Mouse (Mus musculus) gonadal fat pad, adult 2 months (tissue): ENCODE data around the gene Gm20388. TPM values are rescaled to one million over a fixed set of nuclear protein-coding genes. Genes with fewer than 3 reads are reported as not detected.
A peak's percentile ranks its signal among the peaks of the same experiment; 100 is the strongest.

Experiments
- DNase-seq: peaks from one replicate; pipeline ENCODE4 v3.0.0-alpha.2; 2012; ENCODE audit warnings: low read depth
- polyA plus RNA-seq: library from polyadenylated mRNA; depleted of rRNA; stranded (reverse); fragments of >200 nt; gene quantifications from 2 replicates; pipeline ENCODE4 v1.2.3, GENCODE M21; 2012

Gm20388 gene
- polyA plus RNA-seq, 1 experiment: 119 TPM

DNA sequence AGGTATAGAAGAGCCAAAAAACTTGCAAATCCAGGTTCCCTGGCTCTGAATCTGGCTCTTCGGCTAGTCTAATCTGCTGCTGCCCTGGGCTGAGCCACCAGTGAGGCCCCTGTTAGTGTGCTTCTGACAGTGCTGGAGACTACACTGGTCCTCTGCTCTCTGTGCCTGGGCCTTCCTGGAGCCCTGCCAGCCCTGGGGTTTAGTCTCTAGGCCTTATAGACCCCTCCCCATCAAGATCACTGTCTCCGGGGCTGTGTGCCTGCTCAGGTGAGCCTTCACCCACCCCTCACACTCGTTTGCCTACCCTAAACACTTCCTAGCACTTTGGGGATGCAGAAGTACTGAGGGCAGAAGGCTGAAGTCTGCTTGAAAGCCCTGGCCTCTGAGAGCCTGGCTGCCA, 208.8 kb downstream of the Gm20388 start:
- no peak for DNase-seq

GRCm38 (mm10) chr8:120119931-120120330, 209.3 kb downstream of the Gm20388 start:
- DNase-seq: no peak

DNA sequence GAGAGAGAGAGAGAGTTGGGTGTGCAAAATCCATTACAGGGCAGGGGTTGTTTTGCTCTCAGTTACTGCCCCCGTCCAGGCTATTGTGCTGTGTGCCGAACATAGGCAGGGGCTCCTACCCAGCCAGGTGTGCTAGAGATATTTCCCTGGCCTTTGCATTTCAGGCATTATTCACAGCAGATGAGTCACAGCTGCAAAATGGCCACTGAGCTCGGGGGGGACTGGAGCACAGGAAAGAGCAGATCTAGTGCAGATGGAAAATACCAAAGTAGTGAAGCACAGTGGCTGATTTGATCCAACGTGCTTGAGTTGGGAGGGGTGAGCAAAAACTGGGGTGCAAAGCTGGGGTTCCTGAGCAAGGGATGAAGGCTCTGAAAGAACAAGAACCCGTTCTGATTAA, 210.3 kb downstream of the Gm20388 start:
- DNase-seq: no peak

- no peak for DNase-seq
These were observed 213.6 kb downstream of the Gm20388 start for GRCm38 (mm10) chr8:120124261-120124660.

- no peak for DNase-seq
These were observed 214.3 kb downstream of the Gm20388 start for GRCm38 (mm10) chr8:120124836-120125389.

DNA sequence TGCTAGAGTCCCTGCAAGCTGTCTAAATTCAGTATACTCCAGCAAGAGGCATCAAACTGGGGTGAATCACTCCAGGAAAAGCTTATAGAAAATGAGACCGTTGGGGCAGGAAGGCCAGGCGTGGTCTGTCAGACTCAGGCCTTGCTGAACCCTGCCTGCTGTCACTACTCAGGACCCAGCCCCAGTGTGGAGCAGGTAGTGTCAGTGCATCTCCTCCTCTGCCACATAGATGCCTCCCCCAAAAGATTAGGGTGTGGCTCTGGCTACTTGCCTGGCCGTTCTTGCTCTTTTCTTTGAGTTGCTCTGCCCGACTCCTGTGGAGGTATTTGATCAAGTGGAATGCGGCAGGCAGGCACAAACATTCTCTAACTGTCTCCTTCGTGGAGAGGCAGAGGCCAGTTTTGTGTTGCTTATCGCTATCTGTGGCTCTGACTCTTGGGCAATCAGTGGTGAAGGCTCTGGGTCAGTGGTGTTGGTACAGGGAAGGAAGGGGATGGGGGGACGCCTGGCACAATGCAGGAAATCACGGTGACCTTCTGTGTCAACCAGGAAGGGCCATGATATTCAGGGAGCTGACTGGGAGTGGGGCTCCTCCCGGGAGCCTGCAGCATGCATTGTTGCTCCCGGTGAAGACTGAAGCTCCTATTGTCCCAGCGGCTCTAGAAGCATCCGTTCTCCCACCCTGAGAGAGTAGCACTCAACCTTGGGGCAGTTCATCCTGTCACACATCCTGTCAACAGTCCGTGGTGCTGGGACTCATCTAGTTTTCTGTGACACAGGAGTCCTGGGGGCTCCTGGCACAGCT, 215.9 kb downstream of the Gm20388 start:
- no peak for DNase-seq

- DNase-seq: no peak
These were observed 218.9 kb downstream of the Gm20388 start for GRCm38 (mm10) chr8:120129547-120129946.

- no peak for DNase-seq
These were observed 220.5 kb downstream of the Gm20388 start for GRCm38 (mm10) chr8:120131158-120131557.

DNA sequence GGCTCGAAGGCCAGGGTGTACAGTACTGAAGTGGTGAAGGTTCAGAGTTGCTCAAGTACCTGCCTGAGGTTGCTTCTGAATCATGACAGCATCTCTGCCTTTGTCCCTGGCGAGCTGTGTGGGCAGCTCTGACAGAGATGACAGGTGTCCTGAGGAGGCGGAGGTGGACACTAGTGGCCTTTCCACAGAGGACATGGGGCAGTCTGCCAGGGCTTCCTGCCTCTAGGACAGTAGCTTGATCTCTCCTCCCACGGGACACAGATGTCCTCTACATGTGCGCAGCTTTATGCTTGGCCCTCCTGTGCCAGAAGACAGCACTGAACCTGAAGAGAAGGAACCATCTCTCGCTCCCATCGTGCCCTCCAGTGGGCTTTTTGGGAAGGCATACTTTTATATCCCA, 222.5 kb downstream of the Gm20388 start:
- DNase-seq: peak; percentile 54

DNA sequence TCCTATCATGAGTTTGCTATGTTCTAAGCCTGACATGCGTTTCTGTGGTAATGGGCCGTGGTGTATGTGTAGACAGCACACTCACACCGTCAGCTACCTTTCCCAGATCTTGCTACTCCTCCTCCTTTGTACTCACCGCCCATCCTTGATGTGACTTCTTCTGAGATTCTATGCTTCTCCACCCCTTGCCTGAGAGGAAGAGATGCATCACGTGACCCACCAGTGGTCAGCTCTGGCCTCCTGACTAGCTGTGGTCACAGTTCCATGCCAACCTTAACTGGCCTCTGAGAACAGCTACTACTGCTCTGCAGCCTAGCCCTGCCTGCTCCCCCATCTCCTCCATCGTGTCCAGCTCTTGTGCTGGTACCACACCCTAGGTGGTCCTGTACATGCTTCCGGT, 225.0 kb downstream of the Gm20388 start:
- no peak for DNase-seq

DNA sequence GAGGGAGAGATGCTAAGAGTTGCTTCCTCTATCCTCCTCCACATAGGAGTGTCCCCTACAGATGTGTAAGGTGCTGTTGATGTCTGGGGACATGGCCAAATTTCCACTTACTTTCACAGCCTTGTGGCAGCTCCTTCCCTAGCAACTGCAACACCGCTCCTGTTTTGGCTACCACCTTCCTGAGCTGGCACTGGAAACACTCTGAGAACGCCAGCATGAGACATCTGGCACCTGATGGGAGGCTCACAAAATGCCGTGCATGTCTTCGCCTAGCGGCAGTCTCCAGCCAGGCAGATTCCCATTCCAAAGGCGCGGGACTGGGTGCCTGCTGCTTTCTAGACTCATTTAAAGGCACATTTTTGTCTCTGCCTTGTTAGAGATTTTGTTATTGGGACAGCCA, 226.0 kb downstream of the Gm20388 start:
- no peak for DNase-seq

DNA sequence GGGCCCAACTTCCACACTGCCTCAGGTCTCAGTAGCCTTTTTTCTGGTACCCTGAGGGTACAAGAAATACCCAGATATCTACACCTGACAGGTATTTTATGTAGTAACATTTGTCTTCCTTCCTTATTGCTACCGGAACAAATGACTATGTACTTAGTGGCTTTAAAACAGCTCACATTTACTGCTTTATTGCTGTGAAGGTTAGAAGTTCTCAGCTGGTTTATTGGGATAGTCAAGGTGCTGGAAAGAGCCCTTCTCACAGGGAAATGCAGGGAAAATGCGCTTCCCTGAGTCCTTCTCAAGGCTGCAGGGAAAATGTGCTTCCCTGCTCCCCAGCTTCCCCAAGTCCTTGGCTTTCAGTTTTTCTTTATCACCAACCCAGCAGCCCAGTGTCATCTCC, 228.3 kb downstream of the Gm20388 start:
- no peak for DNase-seq

DNA sequence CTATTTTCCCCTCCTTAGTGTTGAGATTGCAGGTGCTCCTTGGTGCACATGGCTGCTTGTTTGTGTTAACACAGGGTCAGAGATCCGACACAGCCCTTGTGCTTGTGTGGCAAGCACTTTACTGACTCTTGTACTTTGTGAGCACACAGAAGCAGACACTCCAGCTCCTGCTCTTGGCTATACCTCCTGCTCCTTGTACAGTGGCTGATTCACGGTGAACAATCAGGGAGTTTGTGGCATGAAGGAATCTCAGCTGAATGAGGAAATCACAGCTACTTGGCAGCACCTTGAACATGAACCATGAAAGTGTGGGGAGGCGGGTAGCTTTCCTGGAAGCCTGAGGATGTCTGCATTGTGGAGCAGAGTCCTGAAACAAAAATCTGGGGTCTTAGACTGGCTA, 230.1 kb downstream of the Gm20388 start:
- DNase-seq: no peak

DNA sequence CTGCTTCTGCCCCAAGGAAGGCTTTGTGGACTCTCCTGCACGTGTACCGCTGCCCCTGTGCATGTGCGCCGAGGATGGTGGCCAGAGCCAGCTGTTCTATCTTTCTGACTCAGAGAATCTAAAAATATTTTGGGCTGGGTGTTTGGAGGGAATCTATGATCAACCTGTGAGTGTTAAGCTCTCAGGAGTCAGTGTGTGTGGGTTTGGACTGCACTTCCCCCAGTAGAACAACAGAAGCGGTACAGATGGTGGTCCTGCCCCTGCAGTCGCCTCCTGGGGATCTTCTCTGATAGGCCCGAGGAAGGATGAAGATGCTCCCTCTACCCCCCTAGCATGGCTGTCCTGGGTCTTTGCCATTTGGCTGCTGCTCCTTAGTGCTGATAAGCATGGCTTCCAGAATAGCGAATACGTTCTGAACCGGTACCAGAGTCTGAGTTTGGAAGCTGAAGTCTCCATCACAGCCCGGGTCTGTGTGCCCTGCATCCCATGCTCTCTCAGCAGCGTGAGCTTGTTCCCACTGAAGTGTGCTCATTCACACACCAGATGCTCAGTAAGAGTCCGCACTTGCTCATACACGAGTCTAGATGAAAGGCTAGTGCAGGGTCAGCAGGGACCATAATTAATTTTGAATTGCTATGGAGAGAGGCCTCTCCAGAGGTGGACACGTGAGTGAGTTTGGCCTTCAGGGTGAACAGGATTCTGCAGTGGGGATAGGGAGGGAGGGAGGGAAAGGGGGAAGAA, 233.4 kb downstream of the Gm20388 start:
- no peak for DNase-seq

- no peak for DNase-seq
These were observed 234.1 kb downstream of the Gm20388 start for GRCm38 (mm10) chr8:120144652-120145301.

GRCm38 (mm10) chr8:120146051-120146450, 235.4 kb downstream of the Gm20388 start:
- DNase-seq: no peak

DNA sequence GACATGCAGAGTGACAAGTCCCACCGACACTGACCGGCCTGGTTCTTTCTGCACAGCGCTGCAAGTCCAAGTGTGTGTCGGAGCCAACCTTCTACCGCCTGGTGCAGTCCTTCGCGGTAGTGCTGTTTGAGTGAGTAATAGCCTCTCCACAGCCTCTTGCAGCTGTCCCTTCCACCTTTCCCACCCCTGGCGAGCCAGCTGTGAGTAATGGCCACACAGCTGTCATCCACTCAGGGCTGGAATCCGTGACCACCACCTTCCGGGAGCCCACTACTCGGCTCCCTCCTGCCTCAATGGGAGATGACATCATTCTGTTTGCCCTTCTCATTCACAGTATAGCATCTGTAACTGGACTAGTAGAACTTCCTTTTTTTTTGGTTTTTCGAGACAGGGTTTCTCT, 239.4 kb downstream of the Gm20388 start:
- DNase-seq: no peak

DNA sequence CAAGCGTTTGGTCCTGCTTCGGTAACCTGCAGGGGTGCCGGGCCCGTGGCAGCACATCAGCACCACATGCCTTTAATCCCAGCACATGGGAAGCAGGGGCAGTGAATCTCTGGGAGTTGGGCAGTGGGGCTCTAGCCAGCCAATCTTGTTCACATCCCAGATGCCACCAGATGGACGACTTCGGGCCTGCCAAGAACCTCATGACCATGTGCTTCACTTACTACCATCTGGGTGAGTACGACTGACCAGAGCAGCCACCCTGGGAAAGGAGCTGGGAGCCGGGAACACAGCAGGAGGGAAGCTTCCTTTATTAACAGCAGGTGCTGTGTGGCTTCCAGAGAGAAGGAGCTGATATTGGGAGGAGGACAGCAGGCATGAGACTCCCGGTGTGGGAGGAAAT, 240.5 kb downstream of the Gm20388 start:
- DNase-seq: no peak

DNA sequence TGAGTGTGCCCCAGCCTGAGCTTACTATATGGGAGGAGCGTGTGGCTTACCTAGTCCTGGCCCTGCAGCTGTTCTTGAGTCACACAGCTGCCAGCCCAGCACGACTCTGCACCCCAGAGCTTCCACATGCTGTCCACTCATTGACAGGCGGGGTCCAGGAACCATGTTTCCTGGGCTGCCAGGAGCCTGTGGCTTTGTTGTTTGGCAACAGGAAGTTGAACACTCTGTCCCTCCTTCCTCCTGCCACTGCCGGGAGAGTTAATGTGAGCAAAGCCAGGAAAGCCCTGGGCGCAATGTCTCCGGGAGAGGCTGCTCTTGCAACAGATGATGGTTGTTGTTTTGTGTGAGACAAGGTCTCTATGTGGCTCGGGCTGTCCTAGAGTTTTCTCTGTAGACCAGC, 242.0 kb downstream of the Gm20388 start:
- no peak for DNase-seq

DNA sequence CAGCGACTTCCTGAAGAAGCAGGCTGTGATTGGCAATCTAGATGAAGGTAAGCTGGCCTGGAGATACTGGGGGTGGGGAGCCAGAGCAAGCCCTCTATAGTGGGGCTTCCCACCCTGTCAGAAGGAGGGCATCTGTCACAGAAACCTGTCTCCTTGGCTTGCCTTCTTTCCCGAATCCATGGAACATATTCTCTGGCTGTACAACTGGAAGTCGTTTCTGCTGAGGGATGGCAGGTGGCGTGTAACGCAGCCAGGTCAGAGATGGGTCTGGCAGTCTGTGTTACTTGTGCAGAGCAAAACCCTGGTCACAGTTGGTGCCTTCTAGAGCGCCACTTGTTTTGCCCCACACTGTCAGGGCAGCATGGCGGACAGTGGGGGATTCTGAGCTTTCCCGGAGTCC, 249.7 kb downstream of the Gm20388 start:
- DNase-seq: no peak

- DNase-seq: no peak
These were observed 251.2 kb downstream of the Gm20388 start for GRCm38 (mm10) chr8:120161658-120162403.

DNA sequence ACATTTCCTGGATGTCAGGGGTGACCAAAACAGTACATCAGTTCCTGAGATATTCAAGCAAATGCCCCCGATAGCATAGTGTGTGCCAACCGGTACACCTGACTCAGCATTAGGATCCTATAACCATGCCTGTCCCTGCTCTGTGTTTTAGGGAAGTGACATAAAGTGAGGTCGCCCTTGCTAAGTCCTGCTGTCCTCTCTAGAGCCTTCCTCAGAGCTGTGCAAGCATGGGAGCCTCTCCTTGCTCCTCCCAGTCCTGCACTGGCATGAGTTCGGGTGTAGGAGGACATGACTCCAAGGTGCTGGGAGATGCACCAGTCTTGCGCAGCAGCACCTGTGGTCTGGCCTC, 251.7 kb downstream of the Gm20388 start:
- DNase-seq: no peak
